Mouse (Mus musculus): ENCODE measurements around the gene Ecsit.

Gene Ecsit

DNA sequence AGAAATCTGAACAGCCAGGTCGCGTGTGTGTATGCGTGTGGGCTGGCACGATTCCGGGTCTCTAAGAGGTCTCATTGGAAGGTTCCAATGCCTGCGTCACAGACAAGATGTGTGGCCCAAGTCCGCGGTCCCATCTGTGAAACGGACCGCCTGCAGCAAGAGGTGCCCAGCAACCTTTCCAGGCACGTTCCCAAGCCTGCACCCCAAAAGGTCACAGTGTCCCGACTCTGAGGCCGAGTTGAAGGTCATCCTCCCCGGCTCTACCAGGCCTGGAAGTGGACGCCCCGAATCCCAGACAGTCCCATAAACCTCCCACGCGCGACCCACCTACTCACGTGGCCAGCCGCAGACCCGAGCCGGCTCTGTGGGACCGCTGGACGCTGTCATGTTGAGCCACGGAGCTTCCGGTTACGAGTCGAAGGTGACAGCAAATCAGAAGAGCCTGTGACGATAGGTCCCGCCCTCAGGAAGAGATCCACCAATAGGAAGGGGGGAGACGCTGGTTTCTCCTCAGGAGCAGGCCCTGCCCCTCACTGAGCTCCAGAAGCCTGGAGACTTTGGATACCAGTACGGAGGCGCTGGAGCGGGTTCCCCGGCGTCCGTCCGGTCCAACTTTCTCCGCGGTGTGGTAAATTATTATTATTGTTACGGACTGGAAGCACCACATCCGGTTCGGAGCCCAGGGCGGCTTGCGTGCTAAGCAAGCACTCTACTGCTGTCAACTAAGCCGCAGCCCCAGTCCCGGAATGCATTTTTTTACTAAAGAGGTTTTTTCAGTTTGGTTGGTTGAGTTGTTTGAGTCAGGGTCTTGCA, at the start of gene Ecsit:
TSS of gene Ecsit (minus strand) at position 417 of the 813 bp plus-strand sequence.
- DNase-seq (ENCODE audit: low spot score) = peak; percentile 97

DNA sequence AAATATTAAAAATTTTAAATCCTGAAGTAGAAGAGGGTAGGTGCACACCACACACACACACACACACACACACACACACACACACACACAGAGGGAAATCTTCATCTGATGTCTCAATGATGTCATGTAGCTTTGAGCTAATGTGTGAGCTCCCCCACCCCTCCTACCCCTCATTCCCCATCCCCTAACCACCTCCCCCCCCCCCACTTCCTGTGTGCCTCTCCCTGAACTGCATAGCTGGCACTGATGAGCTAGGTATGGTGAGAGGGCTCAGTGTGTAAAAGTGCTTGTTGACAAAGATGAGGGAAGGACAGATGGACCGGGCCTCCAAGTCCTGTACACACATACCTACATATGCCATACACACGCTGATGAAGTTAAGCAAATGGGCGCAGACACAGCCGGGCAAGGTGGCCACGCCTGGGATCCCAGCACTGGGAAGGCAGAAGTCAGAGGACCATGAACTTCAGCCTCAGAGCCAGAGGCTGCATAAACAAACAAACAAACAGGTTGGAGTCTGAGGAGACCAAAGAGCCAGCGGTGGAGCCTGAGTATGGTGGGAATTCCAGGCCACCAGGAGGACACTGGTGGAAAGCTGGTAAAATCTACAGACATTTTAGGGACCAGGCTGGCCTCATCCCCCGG, 49.1 kb upstream of the Ecsit start:
- DNase-seq (ENCODE audit: low spot score) = no peak

DNA sequence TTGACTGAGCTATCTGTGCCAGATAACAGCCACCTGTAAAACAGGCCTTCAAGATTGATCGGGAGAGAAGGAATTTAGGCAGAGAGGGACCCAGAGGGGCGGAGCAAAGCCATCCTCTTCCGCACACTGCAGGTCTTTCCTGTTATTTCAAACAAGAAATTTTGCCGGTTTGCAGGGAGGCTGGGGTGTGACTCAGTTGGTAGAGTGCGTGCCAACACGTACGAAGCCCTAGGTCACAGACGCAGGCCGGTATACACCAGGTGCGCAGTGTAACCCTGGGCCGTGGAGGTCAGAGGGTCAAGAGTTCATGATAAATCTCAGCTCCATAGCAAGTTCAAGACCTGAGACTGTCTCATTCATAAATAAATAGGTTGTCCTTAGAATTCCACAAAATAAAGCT, 47.0 kb upstream of the Ecsit start:
- DNase-seq (ENCODE audit: low spot score) = no peak

DNA sequence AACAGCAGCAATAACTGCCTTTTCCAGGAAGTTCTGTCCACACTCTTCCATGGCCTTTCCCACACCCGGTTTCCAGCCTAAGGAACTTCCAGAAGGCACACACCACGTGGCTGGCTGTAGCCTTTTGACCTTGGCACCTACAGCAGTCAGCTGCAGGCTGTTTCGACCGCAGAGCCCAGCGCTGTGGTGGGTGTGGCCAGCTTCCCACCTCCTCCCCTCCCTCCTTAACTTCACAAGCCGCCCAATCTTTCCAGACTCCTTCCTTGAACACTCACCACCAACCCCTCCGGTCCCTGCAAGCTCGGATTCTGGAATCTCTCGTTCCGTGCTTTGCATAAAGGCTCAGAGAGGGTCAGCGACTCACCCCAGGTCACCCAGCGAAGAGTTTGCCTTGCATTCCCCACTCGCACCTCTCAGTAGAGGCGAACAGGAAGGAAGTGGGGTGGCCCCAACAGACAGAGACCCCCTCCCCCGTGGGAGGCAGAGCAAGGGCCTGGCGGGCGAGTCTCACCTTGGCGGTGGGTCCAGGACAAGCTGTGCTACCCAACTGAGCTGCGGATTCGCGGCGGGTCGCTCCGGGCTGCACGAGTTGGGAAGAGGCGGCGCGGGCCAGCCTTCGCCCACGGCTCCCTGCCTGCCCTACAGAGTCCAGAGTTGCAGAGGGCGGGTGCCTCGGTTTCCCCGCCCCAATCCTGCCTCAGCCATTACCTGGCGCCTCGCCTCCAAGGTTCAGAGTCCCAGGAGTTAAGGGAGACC, 46.2 kb upstream of the Ecsit start:
- DNase-seq (ENCODE audit: low spot score) = peak; percentile 66

DNA sequence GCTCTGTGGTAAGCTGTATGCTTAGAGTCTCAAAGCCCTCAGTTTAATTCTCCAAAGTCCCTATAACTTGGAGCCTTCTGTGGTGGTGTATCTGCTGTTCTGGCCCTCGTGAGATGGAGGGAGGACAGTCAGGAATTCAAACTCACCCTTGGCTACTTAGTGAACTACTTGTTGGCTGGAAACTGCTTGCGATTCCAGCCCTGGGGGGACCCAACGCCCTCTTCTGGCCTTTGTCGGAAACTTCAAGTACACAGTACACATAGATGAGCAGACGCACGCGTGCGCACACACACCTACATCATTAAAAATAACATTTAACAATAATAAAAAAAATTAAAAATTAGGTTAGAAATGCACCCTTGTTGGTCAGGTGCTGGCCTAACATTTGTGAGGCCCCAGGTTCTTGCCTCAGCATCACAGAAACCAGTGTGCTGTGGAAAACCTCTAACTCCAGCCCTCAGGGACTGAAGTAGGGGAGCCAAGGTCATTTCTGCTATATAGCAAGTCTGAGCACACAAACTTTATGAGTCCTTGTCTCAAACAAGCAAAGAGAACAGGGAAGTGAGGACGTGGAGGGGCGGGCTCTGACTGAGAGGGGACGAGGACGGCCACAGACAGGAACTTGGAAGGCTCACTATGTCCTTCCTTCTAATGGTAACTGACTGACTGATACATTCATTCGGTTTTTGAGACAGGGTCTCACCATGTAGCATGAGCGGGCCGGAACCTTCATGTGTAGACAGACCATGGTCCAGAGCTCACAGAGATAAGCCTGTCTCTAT, 40.2 kb upstream of the Ecsit start:
- DNase-seq (ENCODE audit: low spot score) = peak; percentile 43

DNA sequence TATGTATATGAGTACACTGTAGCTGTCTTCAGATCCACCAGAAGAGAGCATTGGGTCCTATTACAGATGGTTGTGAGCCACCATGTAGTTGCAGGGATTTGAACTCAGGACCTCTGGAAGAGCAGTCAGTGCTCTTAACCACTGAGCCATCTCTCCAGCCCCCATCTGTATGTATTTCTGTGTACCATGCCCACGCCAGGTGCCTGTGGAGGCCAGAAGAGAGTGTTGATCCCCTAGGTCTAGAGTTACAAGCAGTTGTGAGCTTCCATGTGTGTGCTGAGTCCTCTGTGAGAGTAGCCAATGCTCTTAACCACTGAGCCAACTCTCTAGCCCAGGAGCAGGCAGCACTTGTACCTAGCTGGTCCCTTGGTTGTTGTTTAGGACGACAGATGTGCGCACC, 38.9 kb upstream of the Ecsit start:
- no peak for DNase-seq (ENCODE audit: low spot score)

DNA sequence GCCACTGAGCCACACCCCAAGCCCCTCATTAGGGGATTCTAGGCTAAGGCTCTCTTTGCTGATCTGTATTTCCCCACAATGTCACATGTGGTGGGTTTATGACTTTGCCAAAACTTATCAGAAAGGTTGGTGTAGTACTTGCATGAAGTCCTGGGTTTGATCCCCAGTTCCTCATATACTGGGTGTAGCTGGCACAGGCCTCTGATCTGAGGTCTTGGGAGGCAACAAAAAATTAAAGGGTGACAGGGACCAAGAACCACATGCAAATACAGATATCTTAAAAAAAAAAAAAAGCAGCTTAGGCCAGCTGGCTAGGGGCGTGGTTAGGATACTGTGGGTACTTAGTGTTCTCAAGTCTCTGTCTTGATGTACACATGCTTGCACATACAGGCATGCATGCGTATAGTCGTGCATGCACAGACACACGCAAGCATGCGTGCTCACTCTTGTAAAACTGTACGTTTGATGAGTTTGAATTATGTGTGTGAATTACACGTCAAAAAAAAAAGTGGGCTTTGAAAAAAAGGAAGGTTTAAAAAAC, 37.9 kb upstream of the Ecsit start:
- DNase-seq (ENCODE audit: low spot score) = peak; percentile 54

DNA sequence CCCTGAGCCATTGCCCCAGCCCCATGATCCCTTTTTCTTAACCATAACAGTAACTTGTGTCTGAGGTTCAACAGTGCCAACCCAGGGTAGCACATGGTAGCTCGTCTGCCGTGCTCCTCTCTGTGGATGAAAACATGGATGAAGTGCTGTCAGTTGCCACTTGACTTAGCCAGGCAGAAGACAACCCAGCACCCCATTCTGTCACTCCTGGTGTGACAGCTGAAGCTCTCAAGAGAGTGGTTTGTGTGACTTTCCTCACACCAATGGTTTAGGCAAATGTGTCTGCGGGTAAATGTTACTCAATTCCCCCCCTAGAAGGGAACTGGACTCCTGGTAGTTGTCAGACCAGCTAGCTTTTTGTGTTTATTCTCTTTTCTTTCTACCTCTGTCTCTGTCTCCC, 36.8 kb upstream of the Ecsit start:
- DNase-seq (ENCODE audit: low spot score) = peak; percentile 36

DNA sequence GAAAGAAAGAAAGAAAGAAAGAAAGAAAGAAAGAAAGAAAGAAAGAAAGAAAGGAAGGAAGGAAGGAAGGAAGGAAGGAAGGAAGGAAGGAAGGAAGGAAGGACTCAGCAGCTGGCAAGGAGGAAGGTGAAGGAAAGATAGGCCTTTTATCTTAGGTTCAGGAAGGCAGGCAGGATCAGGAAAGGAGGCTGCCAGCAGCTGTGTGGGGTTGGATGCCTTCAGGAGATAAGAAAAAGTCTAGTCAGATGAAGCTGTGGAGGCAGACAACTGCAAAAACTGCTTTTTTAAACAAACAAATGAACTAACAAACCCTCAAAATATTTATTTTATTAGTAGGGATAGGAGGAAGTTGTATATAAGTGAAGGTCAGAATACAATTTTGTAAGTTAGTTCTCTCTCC, 36.3 kb upstream of the Ecsit start:
- DNase-seq (ENCODE audit: low spot score) = no peak

DNA sequence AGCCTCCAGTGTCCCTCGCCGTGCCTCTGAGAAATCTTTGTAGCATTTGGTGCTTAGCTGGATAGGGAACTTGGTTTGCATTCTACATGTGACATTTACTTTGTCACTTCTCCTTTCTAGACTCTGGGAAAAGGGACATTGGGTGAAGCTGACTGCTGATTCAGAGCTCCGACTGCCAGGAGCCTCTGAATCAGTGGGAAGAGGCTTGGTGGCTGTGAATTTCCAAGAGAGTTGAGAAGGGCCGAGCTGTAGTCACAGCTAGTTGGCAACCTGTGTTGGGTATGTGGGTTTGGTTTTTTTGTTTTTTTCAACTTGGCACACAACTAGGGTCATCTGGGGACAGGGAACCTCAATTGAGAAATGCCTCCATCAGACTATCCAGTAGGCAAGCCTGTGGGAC, 34.3 kb upstream of the Ecsit start:
- DNase-seq (ENCODE audit: low spot score) = no peak

DNA sequence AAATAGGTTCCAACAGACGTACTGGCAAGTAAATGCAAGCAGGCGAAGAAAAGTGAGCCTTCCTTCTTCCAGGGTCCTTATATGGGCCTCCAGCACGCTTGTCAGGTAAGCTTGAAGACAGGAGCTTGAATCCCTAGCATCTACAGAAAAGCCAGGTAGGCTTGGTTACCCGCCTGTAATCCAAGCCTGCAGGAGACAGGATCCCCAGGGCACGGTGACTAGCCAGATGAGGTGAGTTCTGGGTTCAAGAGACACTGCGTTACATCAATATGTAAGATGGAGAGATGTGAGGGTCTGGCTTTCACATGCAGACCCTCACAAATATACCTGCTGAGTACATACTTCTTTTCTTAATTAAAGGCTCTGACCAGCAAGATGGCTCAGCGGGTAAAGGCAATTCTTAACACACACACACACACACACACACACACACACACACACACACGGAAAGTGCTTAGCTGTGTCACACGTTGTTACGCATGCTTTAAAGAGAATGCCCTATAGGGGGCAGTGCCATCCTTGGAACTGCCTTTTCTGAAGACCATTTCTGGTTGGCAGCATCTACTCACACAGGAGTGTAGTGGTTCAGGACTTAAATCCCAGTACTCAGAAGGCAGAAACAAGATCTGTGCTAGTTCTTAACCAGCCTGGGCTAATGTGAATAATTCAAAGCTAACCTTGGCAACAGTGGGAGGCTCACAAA, 32.7 kb upstream of the Ecsit start:
- peak; percentile 76 for DNase-seq (ENCODE audit: low spot score)

DNA sequence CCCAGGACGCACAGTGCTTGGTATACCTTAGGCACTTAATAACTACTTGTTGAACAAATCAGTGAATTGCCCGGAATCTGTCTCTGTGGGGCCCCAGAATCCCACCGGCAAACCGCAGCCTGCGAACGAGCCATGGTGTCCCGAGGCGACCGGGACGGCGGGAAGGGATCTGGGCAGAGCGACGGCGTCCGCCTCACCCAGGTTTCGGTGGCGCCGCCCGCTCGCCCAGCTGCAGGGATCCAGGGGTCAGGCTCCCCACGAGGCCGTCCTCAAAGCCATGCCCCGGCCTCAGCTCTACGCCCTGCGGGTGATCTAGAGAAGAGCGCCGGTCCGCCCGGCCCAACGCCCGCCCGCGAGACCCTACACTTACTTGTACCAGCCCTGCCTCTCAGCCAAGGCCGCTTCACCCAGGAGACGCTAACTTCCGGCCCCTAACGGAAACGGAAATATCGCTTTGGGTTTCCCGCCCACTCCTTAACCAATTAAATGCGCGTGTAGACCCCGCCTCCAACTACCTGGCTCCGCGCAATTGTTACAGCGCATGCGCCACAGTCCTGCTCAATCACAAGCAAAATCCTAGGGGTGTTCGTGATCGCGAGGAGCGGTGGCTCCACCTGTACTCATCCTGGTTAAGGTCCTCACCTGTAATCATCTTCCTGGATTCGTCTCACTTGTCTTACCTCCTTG, 31.6 kb upstream of the Ecsit start, which contains the start of gene Elof1:
TSS of gene Elof1 (minus strand) at position 433 of the 687 bp plus-strand sequence.
- DNase-seq (ENCODE audit: low spot score) = peak; percentile 96

DNA sequence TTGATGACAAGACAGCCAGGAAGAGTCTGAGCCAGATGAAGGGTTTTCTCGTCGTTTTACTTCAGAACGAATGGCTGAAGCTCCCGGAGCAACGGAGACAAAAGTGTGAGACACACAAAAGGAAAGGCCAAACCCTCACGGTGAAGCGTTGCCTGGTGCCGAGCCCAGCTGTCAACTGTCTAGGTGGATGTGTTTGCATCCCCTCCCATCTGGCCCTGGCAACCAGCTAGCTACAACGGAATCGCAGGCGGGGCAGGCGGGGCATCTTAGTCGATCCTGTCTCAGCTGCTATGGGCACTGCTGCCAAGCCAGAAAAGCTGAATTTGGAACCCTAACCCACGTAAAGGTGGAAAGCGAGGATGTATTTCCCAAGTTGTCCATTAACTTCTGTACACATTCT, 30.8 kb upstream of the Ecsit start:
- DNase-seq (ENCODE audit: low spot score) = no peak

DNA sequence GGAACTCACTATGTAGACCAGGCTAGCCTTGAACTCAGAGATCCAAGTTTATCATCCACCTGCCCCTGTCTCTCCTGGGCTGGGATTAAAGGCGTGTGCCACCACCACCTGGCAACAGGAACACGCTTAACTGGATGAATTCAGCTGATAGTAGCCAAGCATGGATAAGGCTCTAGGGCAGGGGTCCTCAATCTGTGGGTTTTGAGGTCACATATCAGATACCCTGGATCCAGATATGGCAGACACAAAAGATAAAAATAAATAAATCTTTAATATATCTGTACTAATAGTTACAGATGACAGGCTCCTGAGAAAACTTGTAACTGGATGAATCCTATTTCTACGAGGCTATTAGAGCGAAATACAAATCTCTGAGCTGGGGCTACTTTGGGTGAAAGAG, 30.4 kb upstream of the Ecsit start:
- DNase-seq (ENCODE audit: low spot score) = no peak

DNA sequence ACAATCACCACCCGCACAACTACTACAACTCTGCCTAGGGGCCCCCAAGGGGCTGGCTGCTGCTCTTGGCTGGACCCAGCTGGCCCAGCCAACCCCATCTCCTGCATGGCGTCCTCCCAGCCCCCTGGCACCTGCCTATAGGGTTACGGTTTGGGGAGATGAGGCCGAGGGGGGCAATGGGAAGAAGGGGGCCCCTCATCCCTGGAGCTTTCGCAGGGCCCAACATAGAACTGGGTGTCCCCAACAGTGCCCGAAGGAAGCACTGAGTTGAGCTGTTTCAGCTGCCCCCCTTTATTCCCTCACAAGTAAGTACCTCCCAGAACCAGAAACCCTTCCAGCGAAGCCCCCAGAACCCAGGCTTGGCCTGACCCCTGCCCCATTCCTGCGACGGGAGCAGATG, 23.0 kb upstream of the Ecsit start:
- DNase-seq (ENCODE audit: low spot score) = no peak

DNA sequence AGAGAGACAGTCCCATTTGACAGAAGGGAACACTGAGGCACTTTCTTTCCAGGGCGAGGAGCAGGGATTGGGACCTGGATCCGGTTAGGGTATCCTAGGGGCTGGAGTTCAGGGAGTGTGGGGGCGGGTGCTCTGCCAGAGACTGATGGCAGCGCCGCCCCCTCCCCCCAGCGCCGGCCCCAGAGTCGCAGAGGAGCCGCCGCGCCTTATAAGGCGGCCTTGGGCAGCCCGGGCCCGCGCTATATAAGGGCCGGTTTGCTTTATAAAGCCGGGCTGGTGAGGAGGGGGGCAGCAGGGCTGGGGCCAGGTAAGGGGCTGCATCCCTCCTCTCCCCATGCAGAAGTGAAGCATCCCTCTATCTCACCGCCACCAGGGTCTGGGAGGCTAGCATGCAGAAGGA, 14.7 kb upstream of the Ecsit start:
- DNase-seq (ENCODE audit: low spot score) = no peak

DNA sequence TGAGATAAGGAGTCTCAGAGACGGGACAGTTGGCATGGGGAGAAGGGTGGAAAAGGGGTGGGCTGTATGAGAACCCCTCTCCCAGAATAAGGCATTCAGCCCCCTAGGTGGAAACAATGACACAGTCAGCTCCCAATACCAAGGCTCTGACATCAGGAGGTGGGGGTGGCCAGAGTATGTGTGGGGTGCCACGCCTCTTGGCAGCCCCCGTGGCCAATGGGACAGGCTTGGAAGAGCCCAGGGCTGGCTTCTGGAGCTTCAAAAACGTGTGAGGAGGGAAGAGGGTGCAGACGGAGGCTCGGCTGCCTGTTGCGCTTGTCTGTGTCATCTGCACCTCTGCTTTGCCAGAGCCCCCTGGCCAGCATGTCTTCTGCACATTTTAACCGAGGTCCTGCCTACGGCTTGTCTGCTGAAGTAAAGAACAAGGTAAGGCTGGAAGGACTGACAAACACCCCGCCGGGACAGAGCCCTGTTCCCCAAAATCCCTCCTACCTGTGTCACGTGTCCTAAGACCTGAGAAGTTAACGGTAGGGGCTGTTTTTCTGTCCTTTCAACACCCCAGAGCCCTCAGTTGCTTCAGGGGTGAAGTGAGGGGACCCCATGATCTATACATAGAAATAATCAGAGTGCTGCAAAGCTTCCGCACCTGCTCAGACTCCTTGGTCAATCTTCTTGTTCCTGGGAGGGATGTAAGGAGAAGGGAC, 13.9 kb upstream of the Ecsit start, which contains the start of gene Cnn1:
TSS of gene Cnn1 (plus strand) at position 224 of the 704 bp plus-strand sequence.
- DNase-seq (ENCODE audit: low spot score) = peak; percentile 16

DNA sequence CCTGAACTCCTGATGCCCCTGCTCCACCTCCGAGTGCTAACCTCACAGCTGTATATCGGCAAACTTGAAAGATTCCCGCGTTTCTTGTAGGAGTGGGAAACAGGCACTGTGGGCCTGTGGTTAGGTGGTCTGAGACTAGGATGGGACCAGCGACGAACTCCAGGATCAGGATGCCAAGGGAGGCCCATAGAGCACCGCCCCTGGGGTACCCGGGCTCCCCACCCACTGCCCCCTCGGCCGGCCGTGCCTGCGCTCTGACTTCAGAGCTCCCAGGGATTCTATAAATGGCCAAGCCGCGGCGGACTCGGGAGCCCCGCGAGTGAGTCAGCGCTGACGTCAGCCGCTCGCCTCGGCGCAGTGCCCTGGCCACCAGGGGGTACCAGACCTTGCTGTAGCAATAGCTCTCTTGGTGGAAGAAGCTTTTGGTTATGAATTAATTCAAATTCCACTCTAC, 10.6 kb upstream of the Ecsit start:
- DNase-seq (ENCODE audit: low spot score) = peak; percentile 87

DNA sequence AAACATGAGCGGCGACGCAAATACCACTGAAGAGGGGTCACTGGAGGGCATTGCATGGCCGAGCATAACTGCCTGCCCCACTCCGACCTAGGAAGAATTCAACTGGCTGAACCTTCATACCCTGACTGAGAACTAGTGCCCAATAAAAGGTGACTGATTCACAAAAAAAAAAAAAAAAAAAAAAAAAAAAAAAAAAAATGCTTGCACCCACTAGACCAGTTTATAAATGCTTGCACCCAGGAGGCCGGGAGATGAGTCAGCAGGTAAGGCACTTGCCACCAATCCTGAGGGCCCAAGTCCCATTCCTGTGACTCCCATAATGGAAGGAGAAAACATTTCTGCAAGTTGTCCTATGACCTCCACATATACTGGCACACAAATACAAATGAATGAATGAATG, 7.5 kb upstream of the Ecsit start:
- no peak for DNase-seq (ENCODE audit: low spot score)

DNA sequence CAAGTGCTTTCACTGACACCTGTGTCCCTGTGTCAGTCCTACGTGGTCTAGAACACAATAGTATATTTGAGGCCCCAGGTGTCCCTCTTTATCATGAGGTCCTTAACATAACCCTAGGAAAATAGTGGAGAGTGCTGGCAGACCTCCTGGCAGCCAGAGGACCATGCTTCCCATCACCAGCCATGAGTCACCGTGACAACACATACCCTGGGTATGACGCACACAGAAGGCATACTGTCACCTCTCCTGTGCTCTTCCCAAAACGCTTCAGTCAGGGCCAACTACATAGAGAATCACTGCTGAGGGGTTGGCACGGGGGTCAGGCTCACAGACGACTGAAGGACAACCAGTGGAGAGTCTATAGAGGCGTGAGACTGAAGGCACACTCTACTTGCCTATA, 4.7 kb upstream of the Ecsit start:
- DNase-seq (ENCODE audit: low spot score) = no peak
